Mouse (Mus musculus) ovary, adult 18-20 months (tissue): ENCODE results near the gene Svbp.

Source experiments
- DNase-seq: peaks from one replicate; pipeline ENCODE4 v3.0.0; 2022; ENCODE audit warnings: low spot score, mixed read lengths

The Svbp gene

DNA sequence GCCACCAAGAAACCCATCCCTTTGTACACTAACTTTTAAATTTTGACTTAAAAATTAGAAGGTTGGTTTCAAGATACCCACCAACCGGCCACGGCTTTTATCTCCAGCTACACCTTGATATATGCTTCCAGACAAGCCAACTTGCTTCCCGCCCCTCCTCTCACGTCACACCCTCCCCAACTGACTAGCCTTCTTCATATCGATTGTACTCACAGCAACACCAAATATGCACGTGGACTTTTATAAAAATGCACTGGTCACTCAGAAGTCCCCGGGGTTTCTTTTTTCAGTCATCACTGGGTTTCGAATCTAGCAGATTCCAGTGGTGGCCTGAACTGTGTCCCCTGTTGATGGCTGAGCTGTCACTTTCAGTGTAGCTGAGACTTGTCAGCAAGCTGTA is 4.5 kb upstream of the Svbp start:
- no peak for DNase-seq

GRCm38 (mm10) chr4:119191273-119191672 is 3.8 kb upstream of the Svbp start:
- no peak for DNase-seq

DNA sequence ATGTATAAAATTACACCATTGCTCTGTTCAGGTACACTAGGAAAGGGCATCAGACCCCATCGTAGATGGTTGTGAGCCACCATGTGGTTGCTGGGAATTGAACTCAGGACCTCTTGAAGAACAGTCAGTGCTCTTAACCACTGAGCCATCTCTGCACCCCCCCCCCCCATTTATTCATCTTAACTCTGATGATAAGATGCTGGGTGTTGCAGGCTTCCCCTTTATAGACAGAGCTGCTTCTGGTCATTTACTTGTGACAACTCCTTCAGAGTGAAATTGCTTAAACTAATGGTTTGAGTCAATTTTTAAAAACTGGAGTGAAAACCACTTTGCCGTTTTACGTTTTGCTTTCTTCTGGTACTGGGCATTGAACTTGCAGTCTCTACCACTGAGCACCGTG is 2.3 kb upstream of the Svbp start:
- no peak for DNase-seq

DNA sequence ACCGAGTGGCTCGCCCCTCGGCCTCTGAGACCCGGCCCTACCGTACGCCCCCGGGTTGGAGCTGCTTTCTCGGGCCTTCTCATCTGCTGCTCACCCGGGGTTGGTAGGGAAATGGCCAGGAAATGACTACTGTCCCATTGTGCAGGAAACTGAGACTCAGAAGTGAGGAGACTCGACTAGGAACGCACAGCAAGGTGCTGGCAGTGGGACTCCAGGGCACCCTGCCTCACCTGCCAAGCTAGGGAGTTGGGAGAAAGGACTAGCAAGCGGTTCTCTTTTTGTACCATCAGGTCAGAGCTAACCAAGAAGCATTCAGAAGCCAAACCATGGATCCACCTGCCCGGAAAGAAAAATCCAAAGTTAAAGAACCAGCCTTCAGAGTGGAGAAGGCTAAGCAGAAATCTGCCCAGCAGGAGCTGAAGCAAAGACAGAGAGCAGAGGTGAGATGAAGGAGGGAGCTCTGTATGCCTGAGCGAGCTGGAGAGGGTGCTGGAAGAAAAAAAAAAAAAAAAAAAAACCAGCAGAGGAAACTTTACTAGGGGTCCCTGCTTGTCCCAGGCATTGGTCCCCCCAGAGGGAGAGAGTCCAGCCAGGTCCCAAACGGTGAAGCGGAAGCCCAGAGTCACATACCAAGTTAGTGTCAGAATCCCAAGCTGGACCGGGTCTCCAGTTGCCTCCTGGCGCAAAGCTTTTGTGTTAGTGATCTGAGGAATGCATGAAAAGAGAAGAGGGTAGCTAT is 645 bp downstream of the Svbp start:
- no peak for DNase-seq

GRCm38 (mm10) chr4:119198105-119198504 is 3.0 kb downstream of the Svbp start:
- DNase-seq = no peak

DNA sequence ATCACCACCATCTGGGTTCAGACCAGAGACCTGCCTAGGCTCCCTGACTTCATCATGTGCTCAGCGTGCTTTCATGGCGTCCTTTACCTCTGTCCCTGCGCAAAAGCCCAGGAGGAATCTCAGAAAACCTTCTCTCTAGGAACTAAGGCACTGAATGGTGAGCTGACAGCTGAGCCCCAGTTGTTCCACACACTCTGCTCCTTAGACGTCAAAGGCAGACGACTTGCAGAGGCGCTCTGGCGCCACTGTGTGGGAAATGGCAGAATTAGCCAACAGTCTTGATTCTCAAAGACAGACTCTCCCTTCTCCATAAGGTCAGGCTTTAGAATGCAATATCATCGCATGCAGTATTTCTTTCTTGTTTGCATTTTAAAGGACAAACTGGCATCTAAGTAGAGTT is 9.6 kb downstream of the Svbp start:
- DNase-seq = no peak

DNA sequence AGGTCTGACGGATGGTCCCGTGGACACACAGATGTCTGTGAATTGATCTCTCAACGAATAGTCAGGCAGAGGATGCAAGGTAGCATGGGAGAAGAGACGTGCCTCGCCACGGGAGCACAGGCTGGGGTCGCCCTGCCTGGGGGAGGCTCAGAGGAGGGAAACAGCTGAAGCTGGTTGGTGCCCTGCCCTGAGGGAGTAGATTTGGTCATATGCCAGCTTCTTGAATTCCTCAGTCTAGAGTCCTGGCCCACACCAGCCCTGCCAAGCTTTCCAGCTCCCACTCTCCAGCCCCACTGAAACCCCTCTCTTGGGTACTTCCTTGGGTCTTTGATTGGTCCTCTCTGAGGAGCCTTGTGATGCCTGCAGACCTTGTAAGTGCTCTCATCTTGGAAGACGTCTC is 21.6 kb downstream of the Svbp start:
- DNase-seq = no peak

DNA sequence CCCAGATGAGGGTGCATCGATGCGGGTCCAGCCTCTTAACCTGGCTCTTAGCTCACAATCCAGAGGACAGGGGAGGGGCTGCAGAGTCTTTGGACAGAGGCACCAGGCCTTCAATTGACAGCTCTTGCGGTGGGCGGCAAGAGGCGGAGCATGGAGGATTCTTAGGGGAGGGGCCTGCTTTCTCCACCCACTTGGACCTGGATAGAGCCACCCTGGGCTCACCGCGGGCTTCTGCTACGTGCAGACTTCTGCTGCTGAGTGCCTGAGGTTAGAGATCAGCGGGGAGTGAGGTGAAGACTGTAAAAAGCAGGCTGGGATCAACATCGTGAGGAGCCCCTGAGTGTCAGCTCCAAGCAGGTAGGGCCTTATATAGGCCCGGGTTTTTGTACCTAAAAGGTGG is 23.1 kb downstream of the Svbp start, which contains the start of gene Tmem269:
TSS of gene Tmem269 (minus strand) at position 49 of the 400 bp plus-strand sequence.
- DNase-seq = no peak

GRCm38 (mm10) chr4:119223696-119224095 is 28.6 kb downstream of the Svbp start:
- DNase-seq = no peak

- no peak for DNase-seq
Measured at GRCm38 (mm10) chr4:119224534-119224933, 29.4 kb downstream of the Svbp start.

DNA sequence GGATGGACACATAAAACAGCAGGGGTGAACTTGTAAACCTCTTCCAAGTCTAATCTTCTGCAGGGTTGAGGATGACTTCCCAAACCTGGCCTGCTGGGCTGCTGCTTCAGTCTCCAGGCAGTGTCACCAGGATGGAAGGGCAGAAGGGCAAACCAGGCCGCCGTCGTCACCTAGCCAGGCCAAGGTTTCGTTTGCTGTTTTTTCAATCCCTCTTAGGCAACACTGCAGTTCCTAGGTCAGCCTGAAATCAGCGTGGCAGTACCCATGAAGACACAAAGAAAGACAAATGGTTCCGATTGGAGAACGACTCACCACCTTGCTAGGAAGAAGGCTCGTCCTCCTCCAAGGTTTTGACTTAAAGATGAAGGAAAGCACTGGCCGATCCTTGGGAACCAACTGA is 30.6 kb downstream of the Svbp start:
- DNase-seq = no peak

GRCm38 (mm10) chr4:119226751-119227150 is 31.6 kb downstream of the Svbp start:
- DNase-seq = no peak

DNA sequence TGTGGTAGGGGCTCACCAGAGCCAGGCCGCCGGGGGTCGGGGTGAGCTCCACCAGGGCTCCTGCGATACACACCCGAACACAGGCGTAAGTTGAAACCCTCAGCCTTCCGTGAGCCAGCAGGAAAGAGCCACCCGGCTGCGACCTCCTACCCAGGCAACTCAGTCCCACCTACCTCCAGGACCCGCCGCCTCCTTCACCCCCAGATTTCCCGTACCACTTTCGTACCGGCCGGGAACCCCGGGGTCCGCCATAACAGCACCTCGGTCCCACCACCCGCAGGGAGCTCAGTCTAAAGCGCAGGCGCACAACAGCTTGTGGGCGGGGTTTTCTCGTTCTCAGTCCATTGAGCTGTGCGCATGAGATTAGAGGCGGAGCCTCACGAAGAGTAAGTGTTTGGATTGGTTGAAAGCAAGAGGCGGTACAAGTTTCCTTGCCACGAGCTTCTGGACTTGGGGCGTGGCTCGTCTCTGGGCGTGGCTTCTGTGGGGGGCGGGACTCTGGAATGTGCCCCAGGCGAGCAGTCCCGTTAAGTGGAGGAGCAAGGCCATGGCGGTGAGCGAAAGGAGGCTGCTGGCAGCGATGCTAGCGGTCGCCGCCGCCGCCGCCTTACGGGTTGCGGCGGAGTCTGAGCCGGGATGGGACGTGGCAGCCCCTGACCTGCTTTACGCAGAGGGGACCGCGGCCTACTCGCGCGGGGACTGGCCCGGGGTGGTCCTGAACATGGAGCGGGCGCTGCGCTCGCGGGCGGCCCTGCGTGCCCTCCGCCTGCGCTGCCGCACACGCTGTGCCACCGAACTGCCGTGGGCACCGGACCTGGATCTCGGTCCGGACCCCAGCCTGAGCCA is 37.5 kb downstream of the Svbp start, which contains the start of the genes AU022252 and P3h1:
TSS of gene AU022252 (minus strand) at position 303 of the 846 bp plus-strand sequence.
TSS of gene P3h1 (plus strand) at position 506 of the 846 bp plus-strand sequence.
- DNase-seq = peak; percentile 99

DNA sequence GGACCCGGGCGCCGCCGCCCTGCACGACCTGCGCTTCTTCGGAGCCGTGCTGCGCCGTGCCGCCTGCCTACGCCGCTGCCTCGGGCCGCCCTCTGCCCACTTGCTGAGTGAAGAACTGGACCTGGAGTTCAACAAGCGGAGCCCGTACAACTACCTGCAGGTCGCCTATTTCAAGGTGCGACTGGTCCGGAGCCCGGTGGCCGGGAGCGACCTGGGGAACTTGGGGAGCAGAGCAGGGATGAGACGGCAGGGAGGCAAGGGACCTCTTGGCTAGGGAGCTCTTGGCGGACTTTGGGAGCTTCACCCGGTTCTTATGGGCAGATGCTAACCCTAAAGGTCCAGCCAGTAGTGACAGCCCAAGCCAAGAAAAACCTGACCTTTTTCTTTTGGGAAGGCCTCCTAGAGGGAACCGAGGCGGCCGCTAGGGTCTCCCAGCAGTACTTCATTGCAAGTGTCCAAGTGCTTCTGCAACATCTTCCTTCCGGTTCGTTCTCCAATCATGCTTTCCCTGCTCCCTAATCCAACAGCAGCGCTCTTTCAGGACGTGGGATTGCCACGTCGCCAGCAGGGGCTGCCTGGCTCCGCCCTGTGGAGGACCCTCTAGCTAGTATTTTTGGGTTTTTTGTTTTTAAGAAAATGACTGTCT is 38.3 kb downstream of the Svbp start:
- peak; percentile 34 for DNase-seq

DNA sequence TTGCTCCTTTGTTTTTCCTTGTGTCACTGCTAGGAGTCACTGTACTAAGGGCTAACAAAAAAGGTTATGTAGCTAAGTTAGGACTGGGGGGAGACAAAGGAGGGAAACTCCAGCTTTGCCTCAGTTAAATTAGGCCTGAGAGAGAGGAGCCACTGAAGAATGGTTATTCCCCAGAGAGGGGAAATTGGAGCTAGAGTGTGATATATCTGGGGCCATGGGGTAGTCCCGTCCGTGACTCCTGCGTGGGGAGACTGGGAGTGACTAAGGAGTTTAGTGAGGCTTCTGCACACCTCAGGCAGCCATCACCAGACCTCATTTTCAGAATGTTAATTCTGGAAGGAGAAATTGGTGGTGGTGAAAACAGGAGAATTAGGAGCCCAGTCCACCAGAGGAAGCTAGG is 39.2 kb downstream of the Svbp start:
- no peak for DNase-seq

DNA sequence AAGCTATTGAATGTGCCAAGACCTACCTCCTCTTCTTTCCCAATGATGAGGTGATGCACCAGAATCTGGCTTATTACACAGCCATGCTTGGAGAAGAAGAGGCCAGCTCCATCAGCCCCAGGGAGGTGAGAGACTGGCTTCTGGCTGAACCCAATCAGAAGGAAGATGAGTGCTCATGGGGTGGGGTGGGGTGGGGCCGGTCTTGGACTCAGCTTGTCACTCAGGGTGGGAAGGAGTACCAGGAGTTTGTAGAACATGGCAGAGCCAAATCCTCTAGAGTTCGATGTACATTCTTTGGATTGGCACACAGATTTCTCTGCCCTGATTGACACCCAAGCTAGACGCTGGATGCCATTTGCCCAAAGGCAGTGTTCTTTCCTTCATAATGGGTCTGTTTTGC is 43.6 kb downstream of the Svbp start:
- no peak for DNase-seq

DNA sequence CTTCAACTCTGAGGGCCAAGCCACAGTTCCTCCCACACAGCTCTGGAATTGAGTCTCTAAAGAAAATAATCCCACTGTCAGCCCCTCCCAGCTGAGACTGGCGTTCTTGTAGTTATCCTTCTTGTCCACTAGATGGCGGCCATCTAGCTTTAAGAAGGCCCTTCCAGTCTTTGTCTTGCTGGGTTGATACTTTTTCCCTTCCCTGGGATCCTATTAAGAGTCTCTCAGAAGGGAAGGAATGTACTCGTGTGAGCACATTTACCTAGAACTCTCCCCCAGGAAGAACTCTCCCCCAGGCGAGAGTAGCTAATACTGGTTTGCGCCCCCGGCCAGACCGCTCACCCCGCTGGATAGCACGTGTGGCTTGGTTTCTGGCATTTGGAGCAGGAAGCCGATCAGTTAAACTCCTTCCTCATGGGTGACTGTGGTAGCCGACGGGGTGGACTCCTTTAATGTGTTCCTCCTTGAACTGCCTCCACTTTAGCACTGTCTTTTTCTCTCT is 44.1 kb downstream of the Svbp start:
- peak; percentile 42 for DNase-seq

DNA sequence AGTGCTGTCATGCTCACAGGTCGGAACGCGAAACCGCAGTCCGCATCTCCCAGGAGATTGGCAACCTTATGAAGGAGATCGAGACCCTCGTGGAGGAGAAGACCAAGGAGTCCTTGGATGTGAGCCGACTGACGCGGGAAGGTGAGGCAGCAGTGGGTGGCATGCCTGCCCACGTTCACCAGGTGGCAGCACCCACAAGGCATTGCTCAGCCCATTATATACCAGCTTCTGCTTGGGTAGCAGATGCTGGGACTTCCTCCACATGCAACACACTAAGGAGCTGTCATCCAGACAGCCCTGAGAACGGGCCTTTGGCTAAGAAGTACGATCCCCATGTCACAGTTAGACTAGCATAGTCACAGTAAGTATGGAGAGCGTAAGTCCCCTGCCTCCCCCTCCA is 46.6 kb downstream of the Svbp start:
- no peak for DNase-seq

- DNase-seq = no peak
Measured at GRCm38 (mm10) chr4:119242571-119242970, 47.5 kb downstream of the Svbp start.

- DNase-seq = peak; percentile 29
Measured at GRCm38 (mm10) chr4:119244468-119245240, 49.5 kb downstream of the Svbp start.

- peak; percentile 26 for DNase-seq
Measured at GRCm38 (mm10) chr4:119245556-119245955, 50.5 kb downstream of the Svbp start.

DNA sequence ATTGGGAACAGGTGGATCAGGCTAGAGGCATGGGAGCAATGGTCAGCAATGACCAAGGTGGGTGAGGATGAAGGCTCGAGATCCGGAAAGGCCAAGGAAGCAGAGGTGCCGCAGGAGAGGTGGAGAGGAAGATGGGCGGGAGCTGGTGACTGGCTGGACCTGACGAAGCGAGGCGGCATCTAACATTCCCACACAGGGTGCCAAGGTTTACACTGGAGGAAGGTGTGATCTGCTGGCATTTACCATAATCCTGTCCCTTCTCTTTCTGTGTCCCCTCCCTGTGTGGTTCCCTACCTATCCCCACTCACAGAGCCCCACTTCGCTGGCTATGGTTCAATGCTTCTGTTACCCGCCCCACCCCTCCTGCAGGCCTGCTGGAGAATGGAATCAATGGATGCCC is 50.9 kb downstream of the Svbp start:
- DNase-seq = no peak
